Mouse (Mus musculus) embryonic fibroblast, embryonic 13.5 days (primary cell): ENCODE results near the gene Ccdc88b. TPM values are rescaled to one million over a fixed set of nuclear protein-coding genes. Genes with fewer than 3 reads are reported as not detected.

Experiments
- H3K27ac ChIP-seq: 2 replicates; pipeline ENCODE4 v1.5.1; 2012; ENCODE audit warnings: low read length, control low read depth, inconsistent platforms; ENCODE audit not compliant: insufficient read depth
- H3K4me1 ChIP-seq: 2 replicates; pipeline ENCODE4 v1.6.1; 2011; ENCODE audit warnings: low read length; ENCODE audit not compliant: control insufficient read depth, insufficient read depth
- H3K4me3 ChIP-seq: 2 replicates; pipeline ENCODE4 v1.5.1; 2011; ENCODE audit warnings: mild to moderate bottlenecking, control low read depth, low read length; ENCODE audit not compliant: insufficient read depth
- CTCF ChIP-seq: IDR thresholded peaks from 2 replicates; pipeline ENCODE4 v1.5.1; 2011; ENCODE audit warnings: mild to moderate bottlenecking, control low read depth, low read length, moderate library complexity, borderline replicate concordance; ENCODE audit not compliant: insufficient read depth
- POLR2A ChIP-seq: IDR thresholded peaks from 2 replicates; pipeline ENCODE4 v1.6.1; 2011; ENCODE audit warnings: low read depth, mild to moderate bottlenecking, control low read depth, low read length, moderate library complexity
- polyA plus RNA-seq: library from polyadenylated mRNA; stranded (reverse); fragments of >200 nt; gene quantifications from 2 replicates; pipeline ENCODE4 v1.2.4, GENCODE M21; 2011; ENCODE audit warnings: low read depth; ENCODE audit not compliant: missing spikeins, insufficient read length

The Ccdc88b gene
- polyA plus RNA-seq, 1 experiment: 0.18 TPM

GRCm38 (mm10) chr19:6829870-6830555 is 28.0 kb downstream of the Ccdc88b start:
- no peak overlapping the region for H3K4me3 ChIP-seq

DNA sequence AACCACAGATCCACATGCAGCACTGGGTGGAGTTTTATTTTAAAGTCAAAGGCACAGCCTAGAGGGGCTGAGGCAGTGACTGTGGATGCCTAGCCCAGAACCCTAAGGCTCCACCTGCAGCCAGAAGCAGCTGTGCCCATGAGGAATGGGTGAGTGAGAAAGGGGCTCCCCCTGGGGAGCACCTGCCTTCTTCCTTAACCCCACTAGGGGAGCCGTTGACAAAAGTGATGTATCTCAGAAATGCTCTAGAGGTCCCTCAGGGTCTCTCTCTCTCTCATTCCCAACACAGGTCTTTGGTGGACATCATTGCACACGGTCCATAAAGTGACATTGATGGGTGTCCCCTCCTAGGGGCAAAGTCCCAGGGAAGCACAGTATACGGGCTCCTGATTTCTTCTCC is 28.9 kb downstream of the Ccdc88b start:
- no peaks in the 10 kb centered on the region; the same call in 1 of the 2 replicates for H3K4me1 ChIP-seq
- no peak overlapping the region for H3K4me3 ChIP-seq
- no peak overlapping the region for H3K27ac ChIP-seq
- no peak for TF ChIP-seq POLR2A
- TF ChIP-seq CTCF: no peak

More at GRCm38 (mm10) chr19:6829870-6830555, 28.0 kb downstream of the Ccdc88b start:
- TF ChIP-seq CTCF: no peak
- Histone ChIP-seq H3K27ac (no peak overlapping the region), H3K4me1 (no peaks in the 10 kb centered on the region; the same call in 1 of the 2 replicates)

- no peak overlapping the region for H3K4me3 ChIP-seq
- H3K4me1 ChIP-seq: no peaks in the 10 kb centered on the region; the same call in 1 of the 2 replicates
- no peak for TF ChIP-seq CTCF
- no peak for TF ChIP-seq POLR2A
- no peak overlapping the region for H3K27ac ChIP-seq
These were observed 31.4 kb downstream of the Ccdc88b start for GRCm38 (mm10) chr19:6826601-6827000.

- Histone ChIP-seq H3K4me3 (no peak overlapping the region), H3K4me1 (no peaks in the 10 kb centered on the region), H3K27ac (no peak overlapping the region)
- TF ChIP-seq POLR2A (no peak), CTCF (no peak)
These were observed 32.6 kb downstream of the Ccdc88b start for GRCm38 (mm10) chr19:6825384-6825783.

GRCm38 (mm10) chr19:6820538-6821195 is 37.3 kb downstream of the Ccdc88b start:
- TF ChIP-seq CTCF (no peak), POLR2A (no peak)
- Histone ChIP-seq H3K4me3 (no peak overlapping the region), H3K4me1 (no peaks in the 10 kb centered on the region), H3K27ac (no peak overlapping the region)

DNA sequence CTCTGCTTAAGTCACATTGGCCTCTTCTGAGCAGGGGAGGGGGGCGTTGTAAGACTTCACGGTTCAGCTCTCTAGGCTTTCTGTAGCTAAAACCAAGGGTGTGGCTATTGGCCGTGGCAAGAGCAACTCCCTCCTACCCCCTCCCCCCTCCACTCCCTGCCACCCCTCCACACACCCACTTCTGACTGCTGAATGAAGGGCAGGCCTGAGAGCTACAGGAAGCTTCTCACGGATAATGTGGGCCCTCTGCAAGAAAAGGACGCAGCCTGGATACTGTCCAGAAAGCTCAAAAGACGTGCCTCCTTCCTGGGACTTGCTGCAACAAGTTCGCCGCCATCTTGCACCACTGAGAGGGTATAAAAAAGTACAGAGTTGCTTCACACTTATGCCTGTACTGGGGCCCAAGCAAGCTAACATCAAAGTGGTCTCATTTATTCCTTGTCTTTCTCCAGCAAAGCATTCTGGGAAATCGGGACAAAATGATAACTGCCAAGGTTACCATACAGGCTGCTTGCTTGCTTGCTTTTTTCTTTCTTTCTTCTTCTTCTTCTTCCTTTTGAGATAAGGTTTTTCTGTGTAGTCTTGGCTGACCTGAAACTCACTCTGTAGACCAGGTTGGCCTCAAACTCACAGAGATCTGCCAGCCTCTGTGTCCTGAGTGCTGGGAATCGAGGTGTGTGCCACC is 38.7 kb downstream of the Ccdc88b start:
- Histone ChIP-seq H3K27ac (no peak overlapping the region), H3K4me1 (no peaks in the 10 kb centered on the region), H3K4me3 (no peak overlapping the region)
- TF ChIP-seq CTCF (no peak), POLR2A (no peak)

DNA sequence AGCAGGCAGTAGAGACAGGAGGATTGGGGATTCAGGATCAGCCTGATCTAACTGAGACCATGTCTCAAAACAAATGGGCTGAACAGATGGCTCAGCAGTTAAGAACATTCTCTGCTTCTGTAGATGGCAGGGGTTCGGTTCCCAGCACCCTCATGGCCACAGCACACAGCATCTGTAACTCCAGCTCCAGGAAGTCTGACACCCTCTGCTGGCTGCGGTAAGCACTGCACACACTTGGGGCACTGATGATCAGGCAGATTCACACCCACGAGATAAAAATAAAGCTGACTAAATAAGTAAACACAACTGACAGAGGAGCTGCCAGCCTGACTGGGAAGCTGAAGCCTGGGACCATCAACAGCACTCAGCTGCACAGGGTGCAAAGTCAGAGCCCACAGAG is 43.1 kb downstream of the Ccdc88b start:
- Histone ChIP-seq H3K27ac (no peak overlapping the region), H3K4me3 (no peak overlapping the region), H3K4me1 (no peaks in the 10 kb centered on the region)
- no peak for TF ChIP-seq CTCF
- no peak for TF ChIP-seq POLR2A

- H3K27ac ChIP-seq: no peak overlapping the region
- no peak overlapping the region for H3K4me3 ChIP-seq
- TF ChIP-seq POLR2A (no peak), CTCF (no peak)
- no peaks in the 10 kb centered on the region for H3K4me1 ChIP-seq
These were observed 43.6 kb downstream of the Ccdc88b start for GRCm38 (mm10) chr19:6814366-6814765.

Other genes with a start within 250 kb of the Ccdc88b start
- 32.6 and 36.8 TPM in 2 replicates for gene Rps6ka4, start 17.6 kb downstream of the Ccdc88b start, polyA plus RNA-seq
- gene Trmt112, start 51.5 kb upstream of the Ccdc88b start, polyA plus RNA-seq: 61.4 and 74.9 TPM in 2 replicates
- 161 and 235 TPM in 2 replicates for gene Prdx5, start 51.9 kb upstream of the Ccdc88b start, polyA plus RNA-seq
- gene Esrra, start 63.6 kb upstream of the Ccdc88b start, polyA plus RNA-seq: 18.6 and 19.7 TPM in 2 replicates
- 0.57 TPM in 1 of 2 replicates, not detected in the other for gene Catsperz, start 67.2 kb upstream of the Ccdc88b start, polyA plus RNA-seq
- gene Kcnk4, start 76.3 kb upstream of the Ccdc88b start, polyA plus RNA-seq: not detected in 2 replicates
- gene Bad, start 83.7 kb upstream of the Ccdc88b start, polyA plus RNA-seq: 31.0 and 40.3 TPM in 2 replicates
- gene Gpr137, start 84.3 kb upstream of the Ccdc88b start, polyA plus RNA-seq: 26.5 and 26.7 TPM in 2 replicates
- gene Ppp1r14b, start 116.8 kb upstream of the Ccdc88b start, polyA plus RNA-seq: 161 and 202 TPM in 2 replicates
- gene Plcb3, start 118.3 kb upstream of the Ccdc88b start, polyA plus RNA-seq: 56.2 and 69.3 TPM in 2 replicates
- 35.9 and 37.0 TPM in 2 replicates for gene Fkbp2, start 122.3 kb upstream of the Ccdc88b start, polyA plus RNA-seq
- 24.5 and 29.6 TPM in 2 replicates for gene Vegfb, start 129.4 kb upstream of the Ccdc88b start, polyA plus RNA-seq
- 15.0 and 22.2 TPM in 2 replicates for gene Dnajc4, start 134.4 kb upstream of the Ccdc88b start, polyA plus RNA-seq
- gene Nudt22, start 137.9 kb upstream of the Ccdc88b start, polyA plus RNA-seq: 11.4 and 16.9 TPM in 2 replicates
- gene Trpt1, start 137.9 kb upstream of the Ccdc88b start, polyA plus RNA-seq: 4.4 and 5.1 TPM in 2 replicates
- 0.35 and 1.3 TPM in 2 replicates for gene Fermt3, start 161.3 kb upstream of the Ccdc88b start, polyA plus RNA-seq
- 192 and 195 TPM in 2 replicates for gene Stip1, start 181.8 kb upstream of the Ccdc88b start, polyA plus RNA-seq
- gene Macrod1, start 198.6 kb upstream of the Ccdc88b start, polyA plus RNA-seq: 3.6 and 5.2 TPM in 2 replicates
- 5.3 and 6.4 TPM in 2 replicates for gene Flrt1, start 247.5 kb upstream of the Ccdc88b start, polyA plus RNA-seq